Comparison of ENCODE assay signal across 9 mouse cellular contexts in genomic region chr2:180120292-180120761, GRCm38 (mm10). TPM values are rescaled to one million over a fixed set of nuclear protein-coding genes. Genes with fewer than 3 reads are reported as not detected.
DNase-seq lines count a peak whose midpoint lies in the region; ATAC-seq and TF ChIP-seq lines count a peak whose summit lies in the region.
"Had no signal": no experiment of that assay in that cellular context is flagged by ENCODE, and none has a peak within 500 bp of the region (broad histone marks: within the 10 kb centered on the region; RNA-seq: fewer than 3 reads in every experiment).

No protein-coding gene starts in this region.

- H3K4me1 ChIP-seq in heart, postnatal 0 days (ENCODE audit: control insufficient read depth, insufficient read depth) = peaks cover 34% of the 10 kb centered on the region
- H3K4me1 ChIP-seq in bone marrow macrophage, adult 2 months (ENCODE audit: control insufficient read depth, insufficient read depth, low read length) = peaks cover 26% of the 10 kb centered on the region
- peaks cover 40% of the 10 kb centered on the region for H3K4me1 ChIP-seq in midbrain, embryonic 15.5 days

- H3K9ac ChIP-seq in heart, postnatal 0 days (replicated peaks; ENCODE audit: low read depth, low read length) = peak overlapping the region; percentile 87
- H3K9ac ChIP-seq in midbrain, embryonic 15.5 days = peak overlapping the region; percentile 88; the same call in 1 of the 2 replicates

- H3K4me2 ChIP-seq in heart, postnatal 0 days (ENCODE audit: low read depth, low read length) = peak overlapping the region; percentile 98
- peak overlapping the region; percentile 86 for H3K4me2 ChIP-seq in midbrain, embryonic 15.5 days

- intact Hi-C loops in heart, postnatal 10 days (cut with DNase I) = no loop called here

- 44% methylated on average over 5 of the region's 5 CpGs for WGBS in heart, postnatal 0 days
- 71% methylated on average over 5 of the region's 5 CpGs for WGBS in midbrain, embryonic 15.5 days

- no peak for TF ChIP-seq POLR2A in bone marrow macrophage, adult 2 months (IDR thresholded peaks at IDR 0.05; ENCODE audit: borderline replicate concordance, low read depth, low read length)

- no peak for TF ChIP-seq EP300 in heart, postnatal 0 days (IDR thresholded peaks at IDR 0.05; ENCODE audit: low read depth)

- no peak for ATAC-seq in heart, postnatal 0 days (ENCODE audit: insufficient read depth, low read depth)
- no peak for ATAC-seq in midbrain, embryonic 15.5 days (replicated peaks)

- no peaks in the 10 kb centered on the region for H3K9me3 ChIP-seq in heart, postnatal 0 days (replicated peaks; ENCODE audit: control insufficient read depth, low read length)
- H3K9me3 ChIP-seq in midbrain, embryonic 15.5 days = no peaks in the 10 kb centered on the region

- H3K4me3 ChIP-seq in heart, postnatal 0 days (ENCODE audit: low read depth, low read length) = peak overlapping the region; percentile 94
- H3K4me3 ChIP-seq in bone marrow macrophage, adult 2 months (ENCODE audit: insufficient read depth, low read length) = peak overlapping the region; percentile 97
- peak overlapping the region; percentile 83 for H3K4me3 ChIP-seq in midbrain, embryonic 15.5 days

- H3K27ac ChIP-seq in heart, postnatal 0 days (ENCODE audit: low read depth) = no peak overlapping the region
- H3K27ac ChIP-seq in bone marrow macrophage, adult 2 months (ENCODE audit: insufficient read depth, low read depth, low read length) = no peak overlapping the region
- no peak overlapping the region for H3K27ac ChIP-seq in midbrain, embryonic 15.5 days

- no peak for DNase-seq in heart, postnatal 0 days (ENCODE audit: low spot score)
- DNase-seq in heart, postnatal 10 days = no peak
- peak; percentile 47 for DNase-seq in induced T-regulatory cell, adult 2 months (ENCODE audit: low read depth)
- no peak for DNase-seq in frontal cortex, postnatal 14 days (ENCODE audit: low spot score in 2 of 2)
- DNase-seq in retina, postnatal 1 day = no peak
- no peak for DNase-seq in layer of hippocampus, postnatal 10 days (ENCODE audit: low spot score in 2 of 2)
- DNase-seq: kidney, postnatal 36 days had no signal

- no peaks in the 10 kb centered on the region for H3K27me3 ChIP-seq in heart, postnatal 0 days (ENCODE audit: control insufficient read depth, insufficient read depth, low read length)
- H3K27me3 ChIP-seq in midbrain, embryonic 15.5 days (replicated peaks) = no peaks in the 10 kb centered on the region

- no peak for TF ChIP-seq CTCF in heart, postnatal 0 days (IDR thresholded peaks at IDR 0.05; ENCODE audit: low read depth)
- TF ChIP-seq CTCF in bone marrow macrophage, adult 2 months (IDR thresholded peaks at IDR 0.05; ENCODE audit: low read depth, low read length) = no peak

- H3K36me3 ChIP-seq in heart, postnatal 0 days (replicated peaks; ENCODE audit: control insufficient read depth, insufficient read depth, low read length) = peaks cover 3% of the 10 kb centered on the region; the same call in 1 of the 2 replicates
- no peaks in the 10 kb centered on the region for H3K36me3 ChIP-seq in midbrain, embryonic 15.5 days (replicated peaks)

RNA-seq across cellular contexts. Expression of gene Osbpl2, which starts 1.2 kb away (rescaled TPM):
- 22.0 and 30.2 TPM in 2 replicates for total RNA-seq in heart, postnatal 0 days (2014; rRNA removed; ENCODE audit: low replicate concordance)
- 32.4 and 34.4 TPM in 2 replicates for polyA plus RNA-seq in heart, postnatal 0 days (2015; fragmentation: Nextera tagmentation; extraction: Ambion mirVana)
- total RNA-seq in heart, postnatal 10 days (2021) = 10 to 100 TPM; 31.2 to 37.0 TPM
- 21.3 and 25.0 TPM in 2 replicates for polyA plus RNA-seq in bone marrow macrophage, adult 2 months (2012; ENCODE audit: insufficient read depth, insufficient read length, missing spikeins)
- 80.3 and 81.2 TPM in 2 replicates for polyA plus RNA-seq in midbrain, embryonic 15.5 days (2015; fragmentation: Nextera tagmentation; extraction: Ambion mirVana)
- total RNA-seq in layer of hippocampus, postnatal 10 days (2021) = 10 to 100 TPM; 53.2 to 54.4 TPM

RNA-seq across cellular contexts. Expression of gene Hrh3, which starts 16.0 kb away (rescaled TPM):
- total RNA-seq in heart, postnatal 0 days (2014; rRNA removed; ENCODE audit: low replicate concordance) = not detected in 2 replicates
- polyA plus RNA-seq in heart, postnatal 0 days (2015; fragmentation: Nextera tagmentation; extraction: Ambion mirVana) = not detected in 2 replicates
- not detected for total RNA-seq in heart, postnatal 10 days (2021)
- not detected in 2 replicates for polyA plus RNA-seq in bone marrow macrophage, adult 2 months (2012; ENCODE audit: insufficient read depth, insufficient read length, missing spikeins)
- polyA plus RNA-seq in midbrain, embryonic 15.5 days (2015; fragmentation: Nextera tagmentation; extraction: Ambion mirVana) = 3.2 and 3.7 TPM in 2 replicates
- total RNA-seq in layer of hippocampus, postnatal 10 days (2021) = 10 to 100 TPM; 15.3 to 16.2 TPM

RNA-seq across cellular contexts. Expression of gene Mtg2, which starts 49.9 kb away (rescaled TPM):
- 15.7 and 33.9 TPM in 2 replicates for total RNA-seq in heart, postnatal 0 days (2014; rRNA removed; ENCODE audit: low replicate concordance)
- 21.3 and 22.9 TPM in 2 replicates for polyA plus RNA-seq in heart, postnatal 0 days (2015; fragmentation: Nextera tagmentation; extraction: Ambion mirVana)
- 10 to 100 TPM; 15.5 to 16.0 TPM for total RNA-seq in heart, postnatal 10 days (2021)
- 10.3 and 11.7 TPM in 2 replicates for polyA plus RNA-seq in bone marrow macrophage, adult 2 months (2012; ENCODE audit: insufficient read depth, insufficient read length, missing spikeins)
- 37.4 and 37.7 TPM in 2 replicates for polyA plus RNA-seq in midbrain, embryonic 15.5 days (2015; fragmentation: Nextera tagmentation; extraction: Ambion mirVana)
- 10 to 100 TPM; 15.0 to 17.7 TPM for total RNA-seq in layer of hippocampus, postnatal 10 days (2021)

RNA-seq across cellular contexts. Expression of gene Adrm1, which starts 51.0 kb away (rescaled TPM):
- 74.5 and 115 TPM in 2 replicates for total RNA-seq in heart, postnatal 0 days (2014; rRNA removed; ENCODE audit: low replicate concordance)
- 130 and 156 TPM in 2 replicates for polyA plus RNA-seq in heart, postnatal 0 days (2015; fragmentation: Nextera tagmentation; extraction: Ambion mirVana)
- total RNA-seq in heart, postnatal 10 days (2021) = 10 to 100 TPM; 94.1 to 99.3 TPM
- 62.1 and 71.4 TPM in 2 replicates for polyA plus RNA-seq in bone marrow macrophage, adult 2 months (2012; ENCODE audit: insufficient read depth, insufficient read length, missing spikeins)
- 205 and 213 TPM in 2 replicates for polyA plus RNA-seq in midbrain, embryonic 15.5 days (2015; fragmentation: Nextera tagmentation; extraction: Ambion mirVana)
- total RNA-seq in layer of hippocampus, postnatal 10 days (2021) = 100 to 1,000 TPM; 107 to 117 TPM

Comparison
In these comparisons a context has a peak if more than half of its experiments do, and no peak if none do; other contexts are left out.
1. RNA of gene Hrh3, which starts 16.0 kb away (total RNA-seq): 15.3 to 16.2 TPM in layer of hippocampus, postnatal 10 days; not detected in heart, postnatal 0 days and not detected in heart, postnatal 10 days; every median in the first group is over 10 times any median in the second.
2. Peak in every context shown above with its lines, with median percentiles within 50 percentile points of each other: H3K4me3 ChIP-seq.